Mouse (Mus musculus) liver, embryonic 14.5 days (tissue): ENCODE results near the gene Pde10a. TPM values are rescaled to one million over a fixed set of nuclear protein-coding genes. Genes with fewer than 3 reads are reported as not detected.

Source experiments
- ATAC-seq: fragments of 200-750 bp; cut with Nextera tagmentation; 2 replicates; pipeline ENCODE4 v1.8.0; 2017; ENCODE audit warnings: moderate number of reproducible peaks, mild to moderate bottlenecking, moderate library complexity; ENCODE audit not compliant: insufficient read depth
- DNase-seq, 3 experiments: peaks; one replicate each; pipeline ENCODE4 v3.0.0-alpha.2; 2012 to 2013; ENCODE audit warnings: low read depth in 3 of 3, low spot score in 3 of 3
- H3K27ac ChIP-seq: fragments of 300-500 bp; sonication (generic); 2 replicates; pipeline ENCODE4 v1.5.1; 2014; ENCODE audit warnings: moderate library complexity, mild to moderate bottlenecking, control low read depth, inconsistent platforms
- H3K27me3 ChIP-seq: fragments of 300-500 bp; sonication (generic); 2 replicates; pipeline ENCODE4 v1.6.1; 2014; ENCODE audit warnings: mild to moderate bottlenecking, low read length, moderate library complexity; ENCODE audit not compliant: control insufficient read depth, insufficient read depth
- H3K36me3 ChIP-seq: fragments of 300-500 bp; sonication (generic); replicated peaks from 2 replicates; pipeline ENCODE4 v1.6.1; 2014; ENCODE audit warnings: low read depth; ENCODE audit not compliant: control insufficient read depth, insufficient read depth
- H3K4me1 ChIP-seq, 2 experiments: fragments of 200-500 bp in 1 of 2; fragments of 300-500 bp in 1 of 2; sonication (generic) in 1 of 2; replicated peaks; 2 replicates each; pipeline ENCODE4 v1.6.1; 2012 to 2014; ENCODE audit warnings: antibody characterized with exemption in 1 of 2, inconsistent platforms in 1 of 2, low read length in 1 of 2; ENCODE audit not compliant: control insufficient read depth in 2 of 2, insufficient read depth in 2 of 2
- H3K4me2 ChIP-seq: fragments of 300-500 bp; sonication (generic); 2 replicates; pipeline ENCODE4 v1.6.1; 2014; ENCODE audit warnings: low read depth, mild to moderate bottlenecking, control low read depth, moderate library complexity
- H3K4me3 ChIP-seq, 2 experiments: fragments of 200-500 bp in 1 of 2; fragments of 300-500 bp in 1 of 2; sonication (generic) in 1 of 2; 2 replicates each; pipeline ENCODE4 v1.5.1; 2012 to 2014; ENCODE audit warnings: low read depth in 2 of 2, low read length in 2 of 2, mild to moderate bottlenecking in 2 of 2, control low read depth in 1 of 2, inconsistent platforms in 1 of 2, moderate library complexity in 1 of 2; ENCODE audit not compliant: insufficient read depth in 1 of 2
- H3K9ac ChIP-seq: fragments of 300-500 bp; sonication (generic); replicated peaks from 2 replicates; pipeline ENCODE4 v1.6.1; 2014; ENCODE audit warnings: mild to moderate bottlenecking, control low read depth, moderate library complexity
- H3K9me3 ChIP-seq: fragments of 300-500 bp; sonication (generic); 2 replicates; pipeline ENCODE4 v1.6.1; 2016; ENCODE audit warnings: low read length, mixed read lengths; ENCODE audit not compliant: control insufficient read depth
- CTCF ChIP-seq: IDR thresholded peaks from 2 replicates; pipeline ENCODE4 v1.5.1; 2016; ENCODE audit warnings: antibody characterized with exemption, low read depth, control low read depth
- EP300 ChIP-seq: IDR thresholded peaks from 2 replicates; pipeline ENCODE4 v1.6.1; 2016; ENCODE audit warnings: antibody characterized with exemption, low read depth
- WGBS: fragments of 180-500 bp; shearing (Covaris S2); extraction: QIAGEN DNeasy Blood & Tissue Kit; methylation state at CpG from one replicate; pipeline ENCODE4 v1.1.7; 2014; ENCODE audit not compliant: insufficient replicate concordance; 5-methylcytosine and 5-hydroxymethylcytosine counted together
- polyA plus RNA-seq, 2 experiments: library from polyadenylated mRNA; depleted of rRNA in 1 of 2; stranded (reverse) in 1 of 2; unstranded in 1 of 2; fragments of >200 nt; fragmentation: Nextera tagmentation in 1 of 2; extraction: Ambion mirVana in 1 of 2; gene quantifications; 2 replicates each; pipeline versions ENCODE4 v1.2.1 to v1.2.3; 2012 to 2014

Pde10a gene
- polyA plus RNA-seq, 2 experiments, result 0.52 to 0.60 TPM

- 41% methylated on average over 3 of the region's 3 CpGs for WGBS
- no peak overlapping the region for H3K4me2 ChIP-seq
- no peak for DNase-seq
- no peaks in the 10 kb centered on the region for H3K27me3 ChIP-seq
- no peak overlapping the region for H3K4me3 ChIP-seq
- H3K9ac ChIP-seq, result no peak overlapping the region
- TF ChIP-seq CTCF (no peak), EP300 (no peak)
- H3K36me3 ChIP-seq, result no peaks in the 10 kb centered on the region
- H3K27ac ChIP-seq, result no peak overlapping the region
- H3K9me3 ChIP-seq, result no peaks in the 10 kb centered on the region
- ATAC-seq, result no peak
- H3K4me1 ChIP-seq, result no peaks in the 10 kb centered on the region
Measured at GRCm38 (mm10) chr17:8484246-8484645, 40.9 kb upstream of the Pde10a start.

- H3K4me3 ChIP-seq, result no peak overlapping the region
- no peak for TF ChIP-seq CTCF
- TF ChIP-seq EP300, result no peak
- H3K4me1 ChIP-seq, result no peaks in the 10 kb centered on the region
- H3K4me2 ChIP-seq, result no peak overlapping the region
- no peaks in the 10 kb centered on the region for H3K9me3 ChIP-seq
- no peaks in the 10 kb centered on the region for H3K27me3 ChIP-seq
- no peaks in the 10 kb centered on the region for H3K36me3 ChIP-seq
- H3K27ac ChIP-seq, result no peak overlapping the region
- ATAC-seq, result no peak
- DNase-seq, result no peak
- H3K9ac ChIP-seq, result no peak overlapping the region
Measured at GRCm38 (mm10) chr17:8485146-8485545, 40.0 kb upstream of the Pde10a start.

GRCm38 (mm10) chr17:8487824-8488223 lies 37.3 kb upstream of the Pde10a start:
- H3K4me1 ChIP-seq, result no peaks in the 10 kb centered on the region
- H3K27ac ChIP-seq, result no peak overlapping the region
- DNase-seq (no peak), ATAC-seq (no peak)
- H3K9ac ChIP-seq, result no peak overlapping the region
- H3K36me3 ChIP-seq, result no peaks in the 10 kb centered on the region
- no peak overlapping the region for H3K4me2 ChIP-seq
- H3K9me3 ChIP-seq, result no peaks in the 10 kb centered on the region
- H3K27me3 ChIP-seq, result no peaks in the 10 kb centered on the region
- H3K4me3 ChIP-seq, result no peak overlapping the region
- 43% methylated on average over 12 of the region's 12 CpGs for WGBS
- TF ChIP-seq CTCF, result no peak
- TF ChIP-seq EP300, result no peak

- no peak overlapping the region for H3K4me2 ChIP-seq
- H3K4me1 ChIP-seq, result no peaks in the 10 kb centered on the region
- no peak for TF ChIP-seq EP300
- TF ChIP-seq CTCF, result no peak
- 76% methylated on average over 5 of the region's 5 CpGs for WGBS
- H3K36me3 ChIP-seq, result no peaks in the 10 kb centered on the region
- no peak overlapping the region for H3K27ac ChIP-seq
- DNase-seq (no peak), ATAC-seq (no peak)
- H3K9ac ChIP-seq, result no peak overlapping the region
- H3K4me3 ChIP-seq, result no peak overlapping the region
- H3K27me3 ChIP-seq, result no peaks in the 10 kb centered on the region
- H3K9me3 ChIP-seq, result no peaks in the 10 kb centered on the region
Measured at GRCm38 (mm10) chr17:8490971-8491370, 34.2 kb upstream of the Pde10a start.

- ATAC-seq, result no peak
- TF ChIP-seq EP300 (no peak), CTCF (no peak)
- Histone ChIP-seq H3K36me3 (no peaks in the 10 kb centered on the region), H3K4me2 (no peak overlapping the region), H3K9ac (no peak overlapping the region), H3K9me3 (no peaks in the 10 kb centered on the region), H3K4me3 (no peak overlapping the region), H3K27me3 (no peaks in the 10 kb centered on the region), H3K4me1 (no peaks in the 10 kb centered on the region), H3K27ac (no peak overlapping the region)
- 63% methylated on average over 4 of the region's 4 CpGs for WGBS
- DNase-seq, result no peak
Measured at GRCm38 (mm10) chr17:8493461-8493860, 31.7 kb upstream of the Pde10a start.
